Mouse (Mus musculus) stomach, adult 2 months (tissue): ENCODE measurements around the gene St6galnac4. TPM values are rescaled to one million over a fixed set of nuclear protein-coding genes. Genes with fewer than 3 reads are reported as not detected.

Source experiments
- polyA plus RNA-seq: library from polyadenylated mRNA; depleted of rRNA; stranded (reverse); fragments of >200 nt; gene quantifications from 2 replicates; pipeline ENCODE4 v1.2.3, GENCODE M21; 2012; rRNA removed

The St6galnac4 gene
- 5.9 and 7.3 TPM in 2 replicates for polyA plus RNA-seq

DNA sequence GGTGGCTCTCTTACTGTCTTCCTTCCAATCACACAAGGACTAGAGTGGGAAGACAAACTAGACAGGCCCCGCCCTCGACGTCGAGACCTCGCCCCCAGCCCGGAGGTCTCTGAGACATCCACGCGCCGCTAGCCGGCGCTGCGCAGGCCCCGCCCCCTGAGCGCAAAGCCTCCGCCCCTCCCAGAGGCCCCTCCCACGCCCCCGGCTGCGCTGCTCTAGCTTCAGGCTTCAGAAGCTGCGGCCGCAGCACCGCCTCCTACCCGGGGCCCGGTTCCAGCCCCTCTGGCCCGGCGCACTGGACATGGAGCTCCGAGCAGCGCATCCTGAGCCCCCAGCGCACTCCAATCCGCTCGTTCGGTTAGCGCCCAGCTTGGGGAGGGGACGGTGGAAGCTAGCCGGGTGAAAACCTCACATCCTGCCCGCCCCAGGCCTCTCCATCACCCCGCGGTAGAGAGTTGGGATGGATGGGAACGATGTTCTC is at the start of gene St6galnac4:
St6galnac4 (plus strand) TSS at position 225 of the 481 bp plus-strand sequence.

DNA sequence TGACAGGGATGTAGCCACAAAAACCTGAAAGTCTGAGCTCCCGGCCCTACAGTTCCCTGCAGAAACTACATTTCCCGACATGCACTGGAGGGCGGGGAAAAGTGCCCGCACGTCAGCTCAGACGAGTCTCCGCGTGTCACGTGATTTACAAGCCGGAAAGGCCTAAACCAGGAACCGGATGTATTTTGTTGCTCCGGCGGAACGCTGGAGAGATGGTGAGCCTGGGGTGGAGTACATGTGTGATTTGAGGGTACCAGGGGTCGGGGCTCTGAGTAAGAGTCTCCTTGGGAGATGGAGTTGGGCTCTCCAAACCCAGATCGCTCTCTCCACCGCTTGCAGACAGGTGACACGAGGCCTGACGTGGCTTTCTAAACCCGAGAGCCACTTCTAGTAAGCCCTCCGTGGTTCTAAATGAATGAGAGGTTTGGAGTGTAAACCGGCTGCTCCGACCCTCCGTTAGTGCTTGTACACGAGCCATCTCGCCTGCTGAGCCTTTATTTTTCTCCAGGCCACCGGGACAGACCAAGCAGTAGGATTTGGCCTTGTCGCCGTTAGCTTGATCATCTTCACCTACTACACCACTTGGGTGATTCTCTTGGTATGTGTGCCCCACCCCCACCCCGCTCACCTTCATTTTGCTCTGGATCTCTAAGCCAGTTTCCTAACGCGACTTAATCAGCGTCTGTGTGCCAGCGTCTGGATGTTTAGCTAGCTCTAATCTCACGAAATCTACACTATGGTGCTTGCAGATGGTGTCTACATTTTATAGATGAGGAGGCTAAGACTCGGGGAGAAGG is 16.0 kb upstream of the St6galnac4 start, which contains the start of gene Dpm2:
Dpm2 (plus strand) TSS at position 161 of the 797 bp plus-strand sequence.

DNA sequence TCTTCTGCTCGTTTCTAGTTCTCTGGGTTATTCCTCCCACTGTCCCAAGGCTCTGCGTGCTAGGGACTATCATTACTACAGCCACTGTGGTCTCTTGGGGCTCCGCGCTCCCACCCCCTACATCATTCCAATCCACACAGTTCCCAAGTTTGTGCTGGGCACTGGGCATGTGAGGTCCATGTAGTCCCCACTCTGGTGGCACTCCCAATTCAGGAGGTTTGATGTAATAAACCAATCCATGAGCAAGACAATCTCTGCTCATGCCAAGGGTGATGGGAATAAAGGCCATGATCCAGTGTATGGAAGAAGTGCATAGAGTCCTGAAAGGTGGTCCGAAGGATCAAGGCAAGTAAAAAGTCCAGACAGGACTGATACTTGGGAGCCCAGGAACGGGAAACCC is 12.4 kb upstream of the St6galnac4 start, which contains the start of gene Pip5kl1:
Pip5kl1 (plus strand) TSS at position 301 of the 400 bp plus-strand sequence.

DNA sequence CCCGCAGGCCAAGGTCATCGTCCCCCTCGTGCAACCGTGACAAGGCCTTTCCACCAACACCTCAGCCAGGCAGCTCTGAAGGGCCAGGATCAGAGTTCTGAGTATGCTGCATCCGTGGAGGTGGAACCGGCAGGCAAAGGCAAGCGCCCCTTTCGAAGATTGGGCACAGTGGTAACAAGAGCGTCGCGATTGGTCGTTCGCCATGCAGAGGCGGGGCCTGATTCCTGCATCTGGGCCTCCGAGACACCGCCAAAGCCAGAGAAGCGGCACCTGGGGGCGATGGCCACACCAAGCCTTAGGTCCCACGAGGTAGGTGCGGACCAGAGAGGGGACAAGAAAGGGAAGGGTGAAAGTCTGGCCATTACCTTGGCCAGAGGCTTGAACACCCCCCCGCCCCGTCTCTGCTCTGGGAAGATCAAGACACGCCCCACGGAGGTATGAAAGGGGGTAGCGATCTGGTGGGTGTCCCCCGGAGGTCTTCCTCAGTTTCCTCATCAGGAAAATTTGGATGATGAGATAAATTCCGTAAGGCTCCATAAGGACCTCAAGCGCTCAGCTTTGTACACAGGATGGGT is 11.2 kb upstream of the St6galnac4 start, which contains the start of gene 9430097D07Rik:
9430097D07Rik (minus strand) TSS at position 99 of the 575 bp plus-strand sequence.

DNA sequence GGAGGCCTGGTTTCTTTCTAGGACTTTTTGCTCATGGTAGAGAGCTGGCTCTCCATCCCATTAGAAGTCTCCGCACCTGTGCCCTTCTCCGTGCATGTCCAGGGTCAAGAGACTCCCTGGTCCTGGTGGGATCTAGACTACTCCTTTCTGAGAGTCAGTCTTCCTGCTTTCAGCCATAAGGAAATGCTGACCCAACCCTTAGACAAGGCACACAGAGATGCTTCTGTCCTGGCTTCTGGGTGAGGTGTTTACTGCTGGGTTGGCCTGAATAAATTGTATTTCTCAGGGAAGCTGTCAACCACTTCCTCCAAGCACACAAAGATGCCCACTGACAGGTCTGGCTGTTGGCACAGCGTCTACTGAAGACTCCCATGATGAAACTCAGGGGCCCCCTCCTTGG is 12.5 kb downstream of the St6galnac4 start, which contains the start of gene St6galnac6:
St6galnac6 (plus strand) TSS at position 301 of the 400 bp plus-strand sequence.

DNA sequence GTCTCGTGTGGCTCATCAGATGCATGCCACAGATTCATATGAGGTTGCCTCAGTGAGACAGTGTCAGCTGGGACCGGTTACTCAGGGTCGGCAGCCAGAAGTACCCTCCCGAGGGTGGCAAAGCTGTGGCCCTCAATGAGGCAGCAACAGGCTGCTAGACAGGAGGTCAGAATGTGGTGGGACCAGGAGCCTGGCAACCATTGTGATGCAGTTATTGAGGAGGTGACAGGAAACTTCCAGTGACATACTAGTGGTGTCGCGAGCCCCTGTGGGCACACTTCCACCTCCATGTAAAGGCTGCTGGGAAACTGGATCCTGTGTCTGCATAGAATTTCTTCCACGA is 34.6 kb downstream of the St6galnac4 start, which contains the start of gene Ak1:
Ak1 (plus strand) TSS at position 242 of the 343 bp plus-strand sequence.

DNA sequence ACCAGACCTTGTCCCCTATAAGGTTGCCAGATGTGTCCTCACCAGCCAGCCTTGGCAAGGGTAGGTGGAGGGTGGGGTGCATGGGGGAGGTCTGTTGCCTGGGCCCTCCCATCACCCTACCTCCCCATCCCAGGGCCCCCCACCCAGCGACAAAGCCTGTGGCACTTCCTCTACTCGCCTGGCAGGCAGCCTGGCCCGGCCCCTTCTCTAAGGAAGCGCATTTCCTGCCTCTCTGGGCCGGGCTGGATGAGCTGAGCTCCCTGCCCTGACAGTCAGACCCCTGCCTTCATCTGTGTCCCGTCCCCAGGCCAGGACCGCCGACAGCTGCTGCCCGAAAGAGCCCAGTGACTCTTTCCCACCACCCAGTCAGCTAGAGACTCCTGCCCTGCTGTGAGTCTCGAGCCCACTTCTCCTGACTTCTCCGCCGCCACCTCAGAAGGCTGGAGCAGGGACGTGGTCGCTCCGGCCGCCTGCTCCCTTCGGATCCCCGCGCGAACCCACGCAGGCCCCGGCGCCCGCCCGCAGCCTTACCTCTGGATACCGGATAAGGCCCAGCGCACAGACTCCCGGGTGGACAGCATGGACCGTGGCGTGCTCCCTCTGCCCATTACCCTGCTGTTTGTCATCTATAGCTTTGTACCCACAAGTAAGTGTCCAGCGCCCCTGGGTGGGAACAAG is 59.6 kb downstream of the St6galnac4 start, which contains the start of gene Eng:
Eng (plus strand) TSS at position 217 of the 678 bp plus-strand sequence.

Other genes with a start within 250 kb of the St6galnac4 start
- gene Ciz1, start 234.8 kb upstream of the St6galnac4 start, polyA plus RNA-seq, result 89.3 and 95.4 TPM in 2 replicates
- 52.3 and 67.7 TPM in 2 replicates for gene Dnm1, start 233.8 kb upstream of the St6galnac4 start, polyA plus RNA-seq
- 181 and 277 TPM in 2 replicates for gene 1110008P14Rik, start 205.2 kb upstream of the St6galnac4 start, polyA plus RNA-seq
- gene Lcn2, start 198.8 kb upstream of the St6galnac4 start, polyA plus RNA-seq, result 3.1 and 5.2 TPM in 2 replicates
- 10.3 and 18.3 TPM in 2 replicates for gene Ptges2, start 191.2 kb upstream of the St6galnac4 start, polyA plus RNA-seq
- 1.9 and 2.8 TPM in 2 replicates for gene Naif1, start 136.6 kb upstream of the St6galnac4 start, polyA plus RNA-seq
- 6.2 and 11.1 TPM in 2 replicates for gene Slc25a25, start 135.7 kb upstream of the St6galnac4 start, polyA plus RNA-seq
- gene Fam102a, start 51.8 kb upstream of the St6galnac4 start, polyA plus RNA-seq, result 43.7 and 54.8 TPM in 2 replicates
- gene Dpm2, start 16.2 kb upstream of the St6galnac4 start, polyA plus RNA-seq, result 86.8 and 96.2 TPM in 2 replicates
- 0.16 and 0.27 TPM in 2 replicates for gene Pip5kl1, start 12.3 kb upstream of the St6galnac4 start, polyA plus RNA-seq
- gene 9430097D07Rik, start 11.4 kb upstream of the St6galnac4 start, polyA plus RNA-seq, result not detected in 2 replicates
- 11.4 and 25.4 TPM in 2 replicates for gene St6galnac6, start 12.6 kb downstream of the St6galnac4 start, polyA plus RNA-seq
- 29.4 and 34.1 TPM in 2 replicates for gene Ak1, start 34.7 kb downstream of the St6galnac4 start, polyA plus RNA-seq
- 54.6 and 61.2 TPM in 2 replicates for gene Eng, start 59.5 kb downstream of the St6galnac4 start, polyA plus RNA-seq
- gene Fpgs, start 117.0 kb downstream of the St6galnac4 start, polyA plus RNA-seq, result 50.8 and 58.7 TPM in 2 replicates
- 42.2 and 43.4 TPM in 2 replicates for gene Cdk9, start 126.0 kb downstream of the St6galnac4 start, polyA plus RNA-seq
- 7.9 and 8.4 TPM in 2 replicates for gene Sh2d3c, start 134.0 kb downstream of the St6galnac4 start, polyA plus RNA-seq
- 0.15 TPM in 1 of 2 replicates, not detected in the other for gene 6330409D20Rik, start 153.9 kb downstream of the St6galnac4 start, polyA plus RNA-seq
- 45.8 and 55.4 TPM in 2 replicates for gene Tor2a, start 170.1 kb downstream of the St6galnac4 start, polyA plus RNA-seq
- gene Ttc16, start 188.5 kb downstream of the St6galnac4 start, polyA plus RNA-seq, result 0.16 and 0.66 TPM in 2 replicates
- 15.0 and 18.2 TPM in 2 replicates for gene Ptrh1, start 188.7 kb downstream of the St6galnac4 start, polyA plus RNA-seq
- gene Cfap157, start 197.3 kb downstream of the St6galnac4 start, polyA plus RNA-seq, result not detected in 2 replicates